Mouse (Mus musculus) liver, embryonic 12.5 days (tissue): ENCODE measurements around the gene Tmem8. TPM values are rescaled to one million over a fixed set of nuclear protein-coding genes. Genes with fewer than 3 reads are reported as not detected.
"Not testable (repeated sequence)": the region's sequence is repeated elsewhere in the genome, so short reads cannot be mapped to it uniquely, and the experiment has no call there.

ENCODE experiments used
- ATAC-seq: fragments of 200-750 bp; cut with Nextera tagmentation; 2 replicates; pipeline ENCODE4 v1.8.0; 2017; ENCODE audit warnings: moderate number of reproducible peaks, mild to moderate bottlenecking, moderate library complexity
- H3K27ac ChIP-seq: fragments of 300-500 bp; sonication (generic); 2 replicates; pipeline ENCODE4 v1.5.1; 2016; ENCODE audit warnings: mild to moderate bottlenecking
- H3K27me3 ChIP-seq: fragments of 300-500 bp; sonication (generic); replicated peaks from 2 replicates; pipeline ENCODE4 v1.6.1; 2016; ENCODE audit warnings: mild to moderate bottlenecking, moderate library complexity
- H3K36me3 ChIP-seq: fragments of 300-500 bp; sonication (generic); 2 replicates; pipeline ENCODE4 v1.6.1; 2016; ENCODE audit warnings: mild to moderate bottlenecking, moderate library complexity
- H3K4me1 ChIP-seq: fragments of 300-500 bp; sonication (generic); 2 replicates; pipeline ENCODE4 v1.6.1; 2016
- H3K4me2 ChIP-seq: fragments of 300-500 bp; sonication (generic); 2 replicates; pipeline ENCODE4 v1.6.1; 2016; ENCODE audit warnings: mild to moderate bottlenecking, moderate library complexity
- H3K4me3 ChIP-seq: fragments of 300-500 bp; sonication (generic); 2 replicates; pipeline ENCODE4 v1.5.1; 2016; ENCODE audit warnings: mild to moderate bottlenecking, moderate library complexity
- H3K9ac ChIP-seq: fragments of 300-500 bp; sonication (generic); 2 replicates; pipeline ENCODE4 v1.6.1; 2016; ENCODE audit warnings: mild to moderate bottlenecking, moderate library complexity
- H3K9me3 ChIP-seq: fragments of 300-500 bp; sonication (generic); replicated peaks from 2 replicates; pipeline ENCODE4 v1.6.1; 2016; ENCODE audit warnings: mild to moderate bottlenecking, moderate library complexity
- WGBS: fragments of 180-500 bp; shearing (Covaris S2); methylation state at CpG from one replicate; pipeline ENCODE4 v1.1.7; 2016; ENCODE audit not compliant: insufficient replicate concordance; 5-methylcytosine and 5-hydroxymethylcytosine counted together
- polyA plus RNA-seq: library from polyadenylated mRNA; unstranded; fragments of >200 nt; fragmentation: Nextera tagmentation; extraction: Ambion mirVana; gene quantifications from 2 replicates; pipeline ENCODE4 v1.2.1, GENCODE M21; 2016

Gene Tmem8
- polyA plus RNA-seq, 1 experiment from 2014 or later, result 2.2 TPM

DNA sequence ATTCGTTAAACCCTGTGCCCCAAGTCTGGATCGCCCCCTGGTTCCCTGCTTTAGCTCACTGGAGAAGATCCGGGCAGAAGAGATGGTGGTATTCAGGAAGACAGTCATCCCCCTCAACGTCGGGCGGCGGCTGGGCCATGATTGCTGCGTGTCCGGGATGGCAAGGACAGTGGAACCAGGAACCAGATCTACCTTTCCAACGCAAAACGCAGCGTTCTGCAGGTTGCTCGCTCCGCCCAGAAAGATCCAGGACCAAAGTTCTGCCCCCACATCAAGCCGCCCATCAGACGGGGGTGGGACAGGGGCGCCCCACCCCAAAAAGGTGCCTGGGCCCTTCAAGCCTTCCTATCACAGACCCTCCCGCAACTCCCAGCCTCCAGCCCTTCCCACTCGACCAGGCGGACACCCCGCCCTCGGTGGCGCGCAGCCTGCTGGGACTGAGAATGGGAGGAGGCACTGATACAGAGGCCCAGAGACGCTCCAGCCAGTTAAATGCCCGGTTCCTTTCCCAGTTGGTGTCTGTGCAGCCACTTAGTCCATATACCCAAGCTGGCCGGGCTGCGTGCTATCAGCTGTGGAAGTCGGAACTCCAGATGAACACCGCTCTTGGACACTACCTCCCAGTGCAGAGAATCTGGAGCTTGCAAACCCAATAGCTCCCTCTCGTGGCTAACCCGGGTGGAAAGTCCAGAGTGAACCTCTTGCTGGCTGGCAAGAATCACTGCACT, 23.0 kb upstream of the Tmem8 start, which contains the start of gene Decr2:
Decr2 (minus strand) TSS at position 433 of the 728 bp plus-strand sequence.
- Histone ChIP-seq H3K36me3 (peaks cover 28% of the 10 kb centered on the region), H3K9ac (peak within 1 kb of the TSS; percentile 62), H3K27me3 (no peaks in the 10 kb centered on the region; the same call in 1 of the 2 replicates), H3K27ac (peak within 1 kb of the TSS; percentile 72), H3K4me1 (peaks cover 30% of the 10 kb centered on the region), H3K4me3 (peak within 1 kb of the TSS; percentile 65), H3K4me2 (peak within 1 kb of the TSS; percentile 82), H3K9me3 (no peaks in the 10 kb centered on the region)
- ATAC-seq, result peak; percentile 85
- 2% methylated on average over 32 of the region's 32 CpGs for WGBS

DNA sequence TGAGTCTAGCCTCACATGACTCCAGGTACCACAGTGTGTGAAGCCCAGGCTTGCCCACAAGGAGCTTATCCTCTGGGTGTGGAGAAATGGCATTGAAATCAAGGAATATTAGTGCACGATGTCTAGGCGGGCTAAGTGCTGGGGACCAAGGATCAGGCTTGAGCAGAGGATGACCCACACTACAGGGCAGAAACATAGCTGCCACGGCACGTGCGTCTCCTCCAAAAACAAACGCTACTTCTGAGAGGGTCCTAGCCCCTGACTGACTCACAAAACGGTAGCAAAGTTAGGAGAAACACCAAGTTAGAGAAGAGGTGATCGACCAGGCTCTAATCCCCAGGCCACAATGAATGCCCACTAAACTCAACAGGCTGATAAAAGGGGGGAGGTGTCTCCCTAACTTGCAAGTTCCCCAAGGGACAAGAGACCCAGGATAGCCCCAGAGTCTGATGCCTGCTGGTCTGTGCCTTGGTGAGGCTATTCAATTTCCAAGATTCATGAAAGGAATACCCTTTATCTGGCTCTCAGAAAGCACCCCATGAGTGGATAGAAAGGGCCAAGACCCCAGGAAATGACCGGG, 18.5 kb upstream of the Tmem8 start:
- Histone ChIP-seq H3K4me1 (peaks cover 37% of the 10 kb centered on the region), H3K4me3 (peak overlapping the region; percentile 67), H3K36me3 (peaks cover 23% of the 10 kb centered on the region), H3K27me3 (no peaks in the 10 kb centered on the region), H3K4me2 (peak overlapping the region; percentile 90), H3K27ac (peak overlapping the region; percentile 75), H3K9me3 (no peaks in the 10 kb centered on the region), H3K9ac (peak overlapping the region; percentile 75)
- no peak for ATAC-seq
- WGBS, result 23% methylated on average over 9 of the region's 9 CpGs

DNA sequence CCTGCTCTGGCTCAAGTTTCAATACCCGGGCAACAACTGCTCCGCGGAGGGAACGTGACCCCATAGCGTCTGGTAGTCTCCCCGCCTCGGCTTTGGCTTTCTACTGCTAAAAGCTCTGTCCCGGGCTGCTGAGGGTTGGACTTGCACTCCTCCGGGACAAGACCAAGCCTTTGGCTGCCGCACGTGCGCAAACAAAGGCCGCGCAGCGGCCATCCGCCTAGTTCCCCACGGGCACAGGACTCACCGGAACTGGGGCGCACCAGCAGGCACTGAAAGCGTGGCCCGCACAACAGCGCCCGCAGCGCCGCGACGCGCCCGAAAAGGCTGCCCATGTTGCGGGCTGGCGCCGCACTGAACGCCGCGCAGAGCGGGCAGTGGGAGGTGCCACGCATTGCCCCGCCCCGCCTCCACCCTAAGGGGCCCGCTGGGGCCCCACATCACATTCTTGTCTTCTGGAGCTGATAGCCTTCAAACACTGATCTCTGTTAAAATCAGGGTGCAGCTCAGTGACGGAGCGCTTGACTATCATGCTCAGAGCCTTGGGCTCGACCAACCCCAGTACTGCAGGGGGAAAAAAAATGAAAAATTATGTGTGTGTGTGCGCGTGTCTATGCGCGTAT, 17.9 kb upstream of the Tmem8 start, which contains the start of gene Nme4:
Nme4 (minus strand) TSS at position 482 of the 620 bp plus-strand sequence.
- Histone ChIP-seq H3K27ac (peak within 1 kb of the TSS; percentile 75), H3K9me3 (no peaks in the 10 kb centered on the region), H3K36me3 (peaks cover 23% of the 10 kb centered on the region), H3K27me3 (no peaks in the 10 kb centered on the region), H3K4me1 (peaks cover 31% of the 10 kb centered on the region), H3K9ac (peak within 1 kb of the TSS; percentile 75), H3K4me3 (peak within 1 kb of the TSS; percentile 67), H3K4me2 (peak within 1 kb of the TSS; percentile 90)
- WGBS, result 2% methylated on average over 47 of the region's 47 CpGs
- peak; percentile 87 for ATAC-seq

DNA sequence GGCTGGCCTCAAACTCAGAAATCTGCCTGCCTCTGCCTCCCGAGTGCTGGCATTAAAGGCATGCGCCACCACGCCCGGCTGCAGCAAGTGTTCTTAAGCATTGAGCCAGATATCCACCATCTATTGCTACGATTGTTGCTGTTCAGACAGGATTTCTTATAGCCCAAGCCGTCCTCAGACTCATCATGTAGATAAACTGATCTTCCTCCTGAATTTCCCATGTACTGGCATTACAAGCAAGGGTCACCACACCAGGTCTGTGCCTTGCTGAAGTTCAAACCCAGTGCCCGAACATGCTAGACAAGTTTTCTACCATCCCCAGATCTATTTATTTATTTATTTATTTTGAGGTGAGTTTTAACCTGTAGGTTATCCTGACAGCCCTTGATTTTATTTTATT, 14.6 kb upstream of the Tmem8 start:
- WGBS, result 72% methylated on average over 7 of the region's 7 CpGs

DNA sequence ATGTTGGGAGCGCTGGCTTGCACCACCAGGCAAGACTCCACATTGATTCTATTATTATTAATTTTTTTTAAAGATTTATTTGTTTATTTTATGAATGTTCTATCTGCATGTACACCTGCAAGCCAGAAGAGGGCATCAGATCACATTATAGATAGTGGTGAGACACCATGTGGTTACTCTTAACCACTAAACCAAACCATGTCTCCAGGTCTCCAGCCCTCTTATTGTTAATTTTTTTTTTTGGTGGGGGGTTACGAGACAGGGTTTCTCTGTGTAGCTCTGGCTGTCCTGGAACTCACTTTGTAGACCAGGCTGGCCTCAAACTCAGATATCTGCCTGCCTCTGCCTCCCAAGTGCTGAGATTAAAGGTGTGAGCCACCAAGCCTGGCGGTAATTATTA, 13.8 kb upstream of the Tmem8 start:
- H3K9ac ChIP-seq, H3K36me3 ChIP-seq, H3K9me3 ChIP-seq, H3K4me2 ChIP-seq, H3K27me3 ChIP-seq, H3K27ac ChIP-seq, H3K4me3 ChIP-seq, ATAC-seq: not testable (repeated sequence)
- 55% methylated on average over 3 of the region's 3 CpGs for WGBS
- peaks cover 32% of the 10 kb centered on the region for H3K4me1 ChIP-seq

More for the DNA sequence above, 14.6 kb upstream of the Tmem8 start:
- H3K9ac ChIP-seq, result no peak overlapping the region
- H3K4me3 ChIP-seq, result no peak overlapping the region
- no peaks in the 10 kb centered on the region for H3K27me3 ChIP-seq
- no peak overlapping the region for H3K27ac ChIP-seq
- H3K4me2 ChIP-seq, result no peak overlapping the region
- H3K4me1 ChIP-seq, result peaks cover 41% of the 10 kb centered on the region
- peaks cover 5% of the 10 kb centered on the region for H3K36me3 ChIP-seq
- H3K9me3 ChIP-seq, result no peaks in the 10 kb centered on the region
- no peak for ATAC-seq

DNA sequence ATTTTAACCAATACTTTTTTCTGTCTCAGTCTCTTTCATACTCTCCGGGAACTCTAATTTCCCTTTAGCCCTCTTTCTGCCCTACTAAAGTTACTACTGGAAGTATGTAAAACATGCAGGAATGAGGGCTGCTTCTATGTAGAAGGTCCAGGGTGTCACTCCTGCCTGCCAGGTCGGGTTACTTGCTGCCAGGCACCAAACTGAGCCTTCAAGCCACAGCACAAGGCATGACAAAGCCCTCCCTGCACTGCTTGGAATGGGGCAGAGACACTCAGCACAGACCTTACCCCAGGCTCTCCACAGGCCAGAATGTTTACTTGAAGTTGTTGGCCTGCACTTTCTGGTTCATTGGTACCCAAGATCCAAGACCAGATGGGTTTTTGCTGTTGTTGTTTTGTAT, 12.9 kb upstream of the Tmem8 start:
- ATAC-seq, result no peak
- H3K36me3 ChIP-seq, result no peaks in the 10 kb centered on the region
- WGBS, result 45% methylated on average over 2 of the region's 2 CpGs

DNA sequence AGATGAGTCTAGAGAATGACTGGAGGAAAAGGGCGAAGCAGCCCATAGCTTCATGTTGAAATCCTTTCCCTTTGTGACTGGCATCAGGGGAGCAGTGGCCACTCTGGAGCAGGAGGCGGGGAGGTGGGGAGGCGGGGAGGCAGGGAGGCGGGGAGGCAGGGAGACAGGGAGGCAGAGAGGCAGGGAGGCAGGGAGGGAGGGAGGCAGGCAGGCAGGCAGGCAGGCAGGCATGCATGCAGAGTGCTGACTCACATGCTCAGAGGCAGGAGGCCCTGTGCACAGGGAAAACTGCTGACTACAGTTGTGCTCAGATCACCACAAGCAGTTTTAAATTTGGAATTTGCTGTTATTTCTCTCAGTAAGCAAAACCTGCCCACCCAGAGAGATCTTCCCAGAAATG, 11.6 kb upstream of the Tmem8 start:
- Histone ChIP-seq H3K27me3 (no peaks in the 10 kb centered on the region), H3K27ac (no peak overlapping the region), H3K9ac (no peak overlapping the region), H3K4me1 (peaks cover 18% of the 10 kb centered on the region), H3K9me3 (no peaks in the 10 kb centered on the region), H3K4me2 (no peak overlapping the region), H3K36me3 (no peaks in the 10 kb centered on the region), H3K4me3 (no peak overlapping the region)
- 35% methylated on average over 4 of the region's 4 CpGs for WGBS
- ATAC-seq, result peak; percentile 84

More for the DNA sequence above, 12.9 kb upstream of the Tmem8 start:
- no peak overlapping the region for H3K4me2 ChIP-seq
- H3K27ac ChIP-seq, result no peak overlapping the region
- H3K4me3 ChIP-seq, result no peak overlapping the region
- H3K27me3 ChIP-seq, result no peaks in the 10 kb centered on the region
- H3K4me1 ChIP-seq, result peaks cover 25% of the 10 kb centered on the region
- no peak overlapping the region for H3K9ac ChIP-seq
- no peaks in the 10 kb centered on the region for H3K9me3 ChIP-seq

DNA sequence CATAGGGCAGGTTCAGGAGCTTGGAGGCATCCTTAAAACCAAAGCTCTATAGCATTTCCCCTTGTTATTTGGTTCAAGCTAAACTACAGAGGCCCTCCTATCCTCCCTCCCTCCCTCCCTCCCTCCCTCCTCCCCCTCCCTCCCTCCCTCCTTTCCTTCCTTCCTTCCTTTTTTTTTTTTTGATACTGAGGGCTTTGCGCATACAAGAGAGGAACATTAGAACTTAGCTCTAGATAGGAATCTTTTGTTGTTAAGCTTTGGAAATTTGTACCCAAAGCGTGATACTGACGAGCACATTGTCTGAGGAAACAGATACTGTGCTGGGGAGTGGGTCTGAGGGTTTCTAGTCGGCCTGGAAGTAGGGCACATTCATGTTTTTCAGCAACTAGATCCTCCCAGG, 7.5 kb upstream of the Tmem8 start:
- no peaks in the 10 kb centered on the region for H3K36me3 ChIP-seq
- no peak overlapping the region for H3K9ac ChIP-seq
- H3K4me2 ChIP-seq, result no peak overlapping the region
- no peak overlapping the region for H3K4me3 ChIP-seq
- H3K27me3 ChIP-seq, result peaks cover 13% of the 10 kb centered on the region
- H3K27ac ChIP-seq, result no peak overlapping the region
- no peaks in the 10 kb centered on the region for H3K9me3 ChIP-seq
- WGBS, result 35% methylated on average over 4 of the region's 4 CpGs
- peaks cover 18% of the 10 kb centered on the region for H3K4me1 ChIP-seq
- ATAC-seq, result no peak

DNA sequence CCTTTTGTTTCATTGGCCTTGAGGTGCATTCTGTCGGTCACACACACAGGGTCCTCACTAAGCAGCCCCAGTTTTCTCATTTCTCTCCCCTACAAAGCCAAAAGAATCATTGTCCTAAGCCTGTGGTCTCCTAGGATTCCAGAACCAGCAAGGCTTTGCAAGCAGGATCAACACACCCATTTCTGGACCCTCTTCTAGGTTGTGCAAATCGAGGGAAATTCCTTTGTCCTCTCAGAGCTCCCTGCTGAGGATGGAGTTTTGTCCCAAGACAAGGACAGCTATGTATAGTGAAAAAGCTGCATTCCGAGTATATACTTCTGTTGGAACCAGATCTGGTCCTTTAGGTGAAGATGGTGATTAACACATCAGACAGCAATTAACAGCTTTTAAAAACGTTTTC, 2.9 kb upstream of the Tmem8 start:
- H3K4me1 ChIP-seq, result peaks cover 17% of the 10 kb centered on the region
- peaks cover 59% of the 10 kb centered on the region for H3K27me3 ChIP-seq
- no peak for ATAC-seq
- H3K9ac ChIP-seq, result no peak overlapping the region
- WGBS, result 33% methylated on average over 4 of the region's 4 CpGs
- no peak overlapping the region for H3K27ac ChIP-seq
- no peaks in the 10 kb centered on the region for H3K9me3 ChIP-seq
- no peak overlapping the region for H3K4me3 ChIP-seq
- no peaks in the 10 kb centered on the region for H3K36me3 ChIP-seq
- no peak overlapping the region for H3K4me2 ChIP-seq

DNA sequence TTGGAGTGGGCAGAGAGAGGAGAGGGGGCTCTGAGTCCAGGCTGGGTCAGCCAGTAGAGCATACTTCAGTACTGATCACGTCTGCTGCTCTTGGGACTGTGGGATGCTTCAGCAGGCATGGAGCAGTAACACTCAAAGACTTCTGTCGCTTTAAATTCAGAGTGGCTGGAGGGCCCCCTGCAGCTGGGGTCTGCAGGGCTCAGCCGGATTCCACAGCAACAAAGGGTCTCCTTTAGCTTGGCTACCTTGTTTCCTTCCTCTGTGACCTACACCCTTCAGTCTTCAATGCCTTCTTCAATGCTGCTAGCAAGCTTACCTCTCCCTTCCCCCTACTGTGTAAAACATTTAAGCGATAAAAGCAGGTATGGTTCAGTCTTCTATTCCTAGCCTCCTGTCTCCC, 2.1 kb upstream of the Tmem8 start:
- H3K9me3 ChIP-seq, result no peaks in the 10 kb centered on the region
- H3K4me3 ChIP-seq, result no peak overlapping the region
- no peak for ATAC-seq
- H3K9ac ChIP-seq, result no peak overlapping the region
- no peak overlapping the region for H3K4me2 ChIP-seq
- WGBS, result 23% methylated on average over 4 of the region's 4 CpGs
- no peaks in the 10 kb centered on the region for H3K36me3 ChIP-seq
- no peak overlapping the region for H3K27ac ChIP-seq
- H3K27me3 ChIP-seq, result peaks cover 67% of the 10 kb centered on the region
- H3K4me1 ChIP-seq, result peaks cover 14% of the 10 kb centered on the region

DNA sequence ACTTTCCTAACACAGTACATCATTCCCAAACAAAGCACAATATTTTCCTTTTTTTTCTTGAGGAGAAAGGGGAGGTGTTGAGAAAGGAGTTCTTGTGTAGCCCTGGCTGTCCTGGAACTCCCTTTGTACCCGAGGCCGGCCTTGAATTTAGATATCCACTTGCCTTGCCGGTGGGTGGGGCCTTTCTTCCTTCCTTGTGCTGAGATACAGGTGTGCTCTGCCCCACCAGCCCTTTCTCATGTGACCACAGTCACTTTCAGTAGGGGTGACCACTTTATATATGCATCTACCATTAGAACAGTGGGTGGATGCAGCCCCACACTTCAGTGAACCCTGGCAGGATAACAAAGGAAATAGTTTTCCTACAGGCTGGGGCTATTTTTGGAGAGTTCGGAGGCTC, 1.4 kb upstream of the Tmem8 start:
- Histone ChIP-seq H3K4me2 (no peak overlapping the region), H3K9ac (no peak overlapping the region), H3K9me3 (no peaks in the 10 kb centered on the region), H3K27ac (no peak overlapping the region), H3K36me3 (no peaks in the 10 kb centered on the region), H3K27me3 (peaks cover 74% of the 10 kb centered on the region), H3K4me1 (peaks cover 20% of the 10 kb centered on the region), H3K4me3 (no peak overlapping the region)
- WGBS, result 30% methylated on average over 4 of the region's 4 CpGs
- ATAC-seq, result no peak

DNA sequence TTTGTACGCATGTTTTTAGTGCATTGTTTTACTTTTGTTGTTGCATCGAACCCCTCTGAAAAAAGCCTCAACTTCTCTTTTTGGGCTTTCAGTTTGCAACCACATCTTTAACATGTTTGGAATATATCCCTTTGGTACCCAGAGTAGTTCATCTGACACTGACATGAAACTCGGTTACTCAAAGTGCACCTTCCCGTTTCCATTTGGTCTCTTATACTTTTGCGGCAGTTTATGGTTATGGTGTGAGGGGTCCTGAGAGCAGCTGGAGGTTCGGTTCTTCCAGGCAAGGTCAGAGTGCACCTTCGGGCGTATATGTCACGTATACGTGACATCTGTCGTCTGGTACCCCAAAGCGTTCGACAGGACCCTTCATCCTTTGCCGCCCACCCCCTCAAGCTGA, 348 bp upstream of the Tmem8 start:
- no peak; the same call in 1 of the 2 replicates for ATAC-seq
- Histone ChIP-seq H3K36me3 (no peaks in the 10 kb centered on the region), H3K4me1 (peaks cover 22% of the 10 kb centered on the region), H3K27me3 (peaks cover 85% of the 10 kb centered on the region), H3K4me2 (peak overlapping the region; percentile 95), H3K9me3 (no peaks in the 10 kb centered on the region), H3K4me3 (peak overlapping the region; percentile 73), H3K27ac (no peak overlapping the region), H3K9ac (peak overlapping the region; percentile 80)
- WGBS, result 19% methylated on average over 14 of the region's 14 CpGs
